Mouse (Mus musculus): ENCODE data around the gene Dnajc12.
"Not testable (repeated sequence)": the region's sequence is repeated elsewhere in the genome, so short reads cannot be mapped to it uniquely, and the experiment has no call there.

The Dnajc12 gene

DNA sequence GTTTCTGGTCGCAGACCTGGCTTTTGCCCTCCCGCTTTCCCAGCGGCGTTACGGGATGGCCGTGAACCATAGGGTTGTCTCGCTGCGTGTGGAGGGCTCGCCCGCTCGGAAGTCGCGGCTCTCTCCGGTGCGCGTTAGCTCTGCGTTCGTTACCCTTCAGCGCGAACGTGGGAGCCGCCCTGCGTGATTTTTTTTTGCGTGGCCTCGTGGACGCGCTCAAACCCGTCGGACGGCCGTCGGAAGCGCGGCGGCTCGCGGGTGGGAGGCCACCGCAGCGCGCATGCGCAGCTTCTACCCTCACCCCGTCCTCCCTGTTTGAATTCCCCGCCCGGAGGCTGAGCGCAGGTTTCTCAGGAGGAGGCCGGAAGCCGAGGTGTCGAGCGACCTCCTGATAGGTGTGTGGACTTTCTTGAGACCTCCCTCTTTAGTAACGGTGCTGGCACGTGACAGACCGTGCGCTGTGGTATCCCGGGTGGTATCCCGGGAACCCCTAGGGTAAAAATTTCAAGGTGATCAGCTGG lies 47.6 kb downstream of the Dnajc12 start, which contains the start of gene Ctnna3:
Ctnna3 (plus strand) TSS at position 314 of the 521 bp plus-strand sequence.
- DNase-seq (ENCODE audit: low read depth, low spot score) = peak; percentile 96

- no peak for DNase-seq (ENCODE audit: low read depth, low spot score)
These were observed 49.0 kb downstream of the Dnajc12 start for GRCm38 (mm10) chr10:63431221-63431736.

DNA sequence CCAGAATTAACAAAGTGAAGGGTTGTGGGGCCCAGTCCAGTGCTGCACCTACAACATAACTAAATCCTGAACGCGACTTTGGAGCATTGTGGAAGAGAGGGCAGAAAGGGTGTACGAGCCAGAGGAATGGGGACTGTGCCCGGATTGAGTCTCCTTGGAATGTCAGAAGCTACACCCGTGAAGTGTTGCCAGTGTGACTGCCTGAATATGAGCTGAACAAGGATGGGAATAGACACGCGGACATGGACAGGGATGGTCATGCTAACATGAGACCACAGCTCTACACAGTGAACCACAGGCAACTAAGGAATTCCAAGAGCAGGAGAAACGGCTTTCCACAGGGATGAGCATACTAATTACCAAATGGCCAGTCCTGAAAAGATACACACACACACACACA lies 49.9 kb downstream of the Dnajc12 start:
- DNase-seq (ENCODE audit: low read depth, low spot score) = no peak

- no peak for DNase-seq (ENCODE audit: low read depth, low spot score)
These were observed 50.6 kb downstream of the Dnajc12 start for GRCm38 (mm10) chr10:63432887-63433286.

GRCm38 (mm10) chr10:63438736-63439262 lies 56.6 kb downstream of the Dnajc12 start:
- no peak for DNase-seq (ENCODE audit: low read depth, low spot score)

GRCm38 (mm10) chr10:63439694-63440228 lies 57.5 kb downstream of the Dnajc12 start:
- no peak for DNase-seq (ENCODE audit: low read depth, low spot score)

DNA sequence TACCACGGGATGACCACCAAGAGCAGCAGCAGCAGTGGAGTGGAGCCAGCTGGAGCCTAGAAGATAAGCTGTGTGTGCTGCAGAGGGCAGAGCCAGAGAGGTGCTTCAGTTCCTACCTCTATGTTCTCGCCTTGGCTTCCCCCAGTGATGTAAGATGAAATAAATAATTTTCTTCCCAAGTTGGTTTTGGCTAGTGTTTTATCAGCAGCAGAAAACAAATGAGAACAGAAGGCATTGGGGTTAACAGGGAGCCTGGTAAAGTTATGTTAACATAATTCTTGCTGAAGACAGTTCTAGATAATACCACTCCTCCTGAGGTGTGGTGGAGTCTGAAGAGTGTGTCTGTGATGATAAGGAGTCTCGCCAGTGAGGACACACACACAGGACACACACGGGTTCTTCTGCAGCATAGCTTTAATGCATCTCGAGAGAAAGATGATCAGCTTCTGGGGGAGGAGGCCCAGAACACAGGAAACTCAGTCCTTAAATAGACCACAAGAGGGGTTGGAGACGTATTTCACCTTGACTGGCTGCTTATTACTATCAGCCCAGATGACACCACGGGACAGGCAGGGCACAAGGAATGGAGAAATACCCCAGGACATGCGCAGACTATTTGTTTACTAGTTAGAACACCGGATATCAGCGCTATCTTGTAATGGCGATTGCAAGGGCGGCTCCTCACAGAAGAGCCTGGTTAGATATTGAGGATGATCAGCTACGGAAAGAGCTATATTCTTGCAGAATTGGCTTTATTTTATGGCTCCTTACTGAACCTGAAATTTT lies 62.6 kb downstream of the Dnajc12 start:
- not testable (repeated sequence) for DNase-seq (ENCODE audit: low read depth, low spot score)

DNA sequence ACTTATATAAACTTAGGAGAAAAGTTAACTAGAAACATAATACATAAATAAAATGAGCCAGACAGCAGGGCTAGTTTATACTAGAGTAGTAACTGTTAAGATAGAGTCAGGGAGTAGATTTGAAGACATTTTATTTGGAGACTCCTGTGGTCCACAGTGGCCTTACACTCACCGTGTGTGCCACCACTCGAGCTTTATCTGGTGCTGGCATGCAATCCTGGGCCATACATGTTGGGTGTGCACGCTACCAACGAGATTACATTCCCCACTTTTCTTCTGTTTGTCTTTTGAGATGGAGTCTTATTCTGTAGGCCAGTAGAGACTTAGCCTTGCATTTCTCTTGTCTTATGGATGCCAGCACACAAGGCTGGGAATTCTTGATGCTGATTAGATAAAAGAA lies 71.7 kb downstream of the Dnajc12 start:
- DNase-seq (ENCODE audit: low read depth, low spot score) = no peak

GRCm38 (mm10) chr10:63455110-63455878 lies 73.1 kb downstream of the Dnajc12 start:
- DNase-seq (ENCODE audit: low read depth, low spot score) = peak; percentile 51

- DNase-seq (ENCODE audit: low read depth, low spot score) = no peak
These were observed 75.3 kb downstream of the Dnajc12 start for GRCm38 (mm10) chr10:63457292-63458128.
